Mouse (Mus musculus): ENCODE data around the gene Dnajc6. TPM values are rescaled to one million over a fixed set of nuclear protein-coding genes. Genes with fewer than 3 reads are reported as not detected.

Dnajc6 gene
- polyA plus RNA-seq, 1 experiment, result 31.9 TPM

DNA sequence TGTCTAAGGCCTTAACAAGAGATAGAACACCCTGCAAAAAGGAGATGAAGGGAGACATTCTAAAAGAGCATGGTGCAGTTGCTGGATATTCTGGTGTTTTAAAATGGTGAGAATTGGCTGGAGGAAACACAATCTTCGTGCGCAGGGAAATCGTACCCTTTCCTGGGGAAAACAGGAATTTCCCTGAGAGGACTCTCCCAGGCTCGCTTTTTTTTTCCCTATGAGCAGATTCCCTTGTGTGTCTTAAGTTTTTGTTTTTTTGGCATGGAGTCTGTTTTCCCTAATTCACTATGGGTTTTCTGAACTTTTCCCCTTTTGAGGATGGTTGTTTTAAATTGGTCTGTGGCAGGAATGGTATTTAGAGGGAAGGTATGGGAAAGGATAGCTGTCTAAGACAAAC is 192.8 kb downstream of the Dnajc6 start:
- no peaks in the 10 kb centered on the region for H3K27me3 ChIP-seq (ENCODE audit: control insufficient read depth, insufficient read depth, low read length)
- no peak for DNase-seq
- no peak overlapping the region for H3K4me3 ChIP-seq (ENCODE audit: control insufficient read depth, insufficient read depth, low read length)
- WGBS, result 91% methylated on average over 4 of the region's 4 CpGs
- H3K4me1 ChIP-seq (replicated peaks; ENCODE audit: control insufficient read depth, insufficient read depth, low read length), result no peaks in the 10 kb centered on the region
- H3K36me3 ChIP-seq (ENCODE audit: control insufficient read depth, insufficient read depth, low read length), result no peaks in the 10 kb centered on the region
- TF ChIP-seq CTCF (IDR thresholded peaks at IDR 0.05; ENCODE audit: borderline replicate concordance, control insufficient read depth, extremely low read depth, insufficient read depth, low read length, poor library complexity) (no peak), POLR2A (IDR thresholded peaks at IDR 0.05; ENCODE audit: control insufficient read depth, extremely low read depth, insufficient read depth, low read length, poor library complexity) (no peak)
- no peak overlapping the region for H3K27ac ChIP-seq (ENCODE audit: control insufficient read depth, insufficient read depth, low read length)

DNA sequence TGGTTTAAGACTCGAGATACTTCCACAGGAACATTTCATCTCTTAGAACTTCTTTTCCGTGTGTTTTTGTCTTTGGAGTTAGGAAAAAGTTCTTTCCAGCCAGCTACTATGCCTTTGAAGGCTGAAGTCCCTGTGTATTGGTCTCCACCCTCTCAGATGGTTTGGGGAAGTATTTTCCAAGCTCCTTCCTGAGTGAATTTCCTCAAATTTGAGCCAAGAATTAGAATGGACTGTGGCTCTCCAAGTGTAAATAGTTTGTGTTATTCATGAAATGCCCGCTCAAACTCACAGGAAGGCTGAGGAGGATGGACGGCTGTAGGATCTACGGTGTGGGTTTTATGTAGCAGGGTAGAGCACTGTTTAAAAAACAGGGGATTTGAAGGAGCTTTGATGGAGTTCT is 193.2 kb downstream of the Dnajc6 start:
- TF ChIP-seq CTCF (IDR thresholded peaks at IDR 0.05; ENCODE audit: borderline replicate concordance, control insufficient read depth, extremely low read depth, insufficient read depth, low read length, poor library complexity) (no peak), POLR2A (IDR thresholded peaks at IDR 0.05; ENCODE audit: control insufficient read depth, extremely low read depth, insufficient read depth, low read length, poor library complexity) (no peak)
- Histone ChIP-seq H3K27ac (ENCODE audit: control insufficient read depth, insufficient read depth, low read length) (no peak overlapping the region), H3K4me1 (replicated peaks; ENCODE audit: control insufficient read depth, insufficient read depth, low read length) (no peaks in the 10 kb centered on the region), H3K4me3 (ENCODE audit: control insufficient read depth, insufficient read depth, low read length) (no peak overlapping the region), H3K36me3 (ENCODE audit: control insufficient read depth, insufficient read depth, low read length) (no peaks in the 10 kb centered on the region), H3K27me3 (ENCODE audit: control insufficient read depth, insufficient read depth, low read length) (no peaks in the 10 kb centered on the region)
- DNase-seq, result no peak
- 82% methylated on average over 5 of the region's 5 CpGs for WGBS

Other genes with a start within 250 kb of the Dnajc6 start
- gene Jak1, start 231.4 kb upstream of the Dnajc6 start, polyA plus RNA-seq (2012; rRNA removed), result 97.7 and 109 TPM in 2 replicates
- gene Ak4, start 77.4 kb upstream of the Dnajc6 start, polyA plus RNA-seq (2012; rRNA removed), result 0.71 and 1.5 TPM in 2 replicates
- 35.5 and 43.1 TPM in 2 replicates for gene Leprot, start 151.1 kb downstream of the Dnajc6 start, polyA plus RNA-seq (2012; rRNA removed)
- 0.24 and 3.6 TPM in 2 replicates for gene Lepr, start 220.8 kb downstream of the Dnajc6 start, polyA plus RNA-seq (2012; rRNA removed)